Mouse (Mus musculus): ENCODE measurements at regions not wholly inside any gene's neighbourhood (a gene's known extent, or its start where the extent isn't known, plus 50 kb on each side); places are given as distances from the start of the nearest gene placed in this dataset.

DNA sequence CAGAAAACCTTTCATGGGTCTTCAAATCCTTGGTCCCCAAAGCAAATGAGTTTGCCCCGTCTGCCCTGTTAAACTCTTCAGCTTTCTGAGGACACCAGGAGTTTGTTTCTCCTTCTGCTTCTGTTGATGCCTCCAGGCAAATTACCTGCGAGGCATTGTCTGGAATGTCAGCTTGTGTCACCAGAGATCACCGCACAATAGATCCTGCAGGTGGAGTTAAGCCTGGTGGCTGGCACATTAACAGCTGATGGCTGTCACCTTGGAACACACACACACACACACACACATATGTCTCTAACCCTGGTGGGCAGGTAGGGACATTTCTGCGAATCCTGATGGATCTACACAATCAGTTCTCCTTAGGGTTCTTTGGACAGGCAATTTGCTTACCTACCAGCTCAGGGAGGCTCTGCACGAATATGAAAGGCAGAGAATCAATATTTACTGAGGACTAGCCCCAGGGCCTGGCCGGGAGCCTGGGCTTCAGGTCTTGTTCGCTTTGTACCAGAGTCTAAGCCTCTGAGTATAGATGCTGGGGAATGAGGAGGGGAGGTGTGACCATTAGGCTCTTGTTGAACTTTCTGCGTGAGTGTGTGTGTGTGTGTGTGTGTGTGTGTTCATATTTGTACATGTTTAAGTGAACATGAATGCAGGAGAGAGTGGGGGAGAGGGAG lies 143.4 kb downstream of the Inhbb start:
- Histone ChIP-seq H3K4me3 (ENCODE audit: low read length) (no peak overlapping the region), H3K27me3 (replicated peaks; ENCODE audit: control insufficient read depth, insufficient read depth, low read length) (no peaks in the 10 kb centered on the region), H3K27ac (ENCODE audit: low read depth, low read length) (no peak overlapping the region), H3K4me1 (ENCODE audit: control insufficient read depth, insufficient read depth, low read depth, low read length) (no peaks in the 10 kb centered on the region), H3K4me2 (ENCODE audit: low read length) (no peak overlapping the region), H3K9ac (ENCODE audit: low read depth, low read length) (no peak overlapping the region), H3K36me3 (ENCODE audit: control insufficient read depth, insufficient read depth, low read length) (no peaks in the 10 kb centered on the region), H3K9me3 (ENCODE audit: control insufficient read depth, low read length) (no peaks in the 10 kb centered on the region)
- 87% methylated on average over 8 of the region's 8 CpGs for WGBS
- ATAC-seq = no peak

DNA sequence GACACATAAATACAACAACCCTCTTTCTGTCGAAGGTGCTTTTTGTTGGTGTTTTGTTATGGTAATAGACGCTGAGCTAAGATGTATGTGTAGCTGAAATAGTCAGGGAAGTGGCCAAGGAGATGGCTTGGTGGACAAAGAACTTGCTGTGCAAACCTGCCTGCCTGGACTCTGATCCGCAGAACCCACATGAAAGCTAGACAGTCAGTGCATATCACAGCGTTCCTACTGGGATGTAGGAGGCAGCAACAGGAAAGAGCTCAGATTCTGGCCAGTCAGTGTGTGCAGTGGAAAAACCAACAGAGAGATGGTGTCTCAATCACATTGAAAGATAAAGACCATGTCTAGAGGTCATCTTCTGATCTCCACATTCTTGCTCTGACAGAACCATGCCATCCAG lies 144.1 kb downstream of the Inhbb start:
- no peak overlapping the region for H3K9ac ChIP-seq (ENCODE audit: low read depth, low read length)
- no peaks in the 10 kb centered on the region for H3K36me3 ChIP-seq (ENCODE audit: control insufficient read depth, insufficient read depth, low read length)
- H3K4me1 ChIP-seq (ENCODE audit: control insufficient read depth, insufficient read depth, low read depth, low read length) = no peaks in the 10 kb centered on the region
- no peak overlapping the region for H3K4me3 ChIP-seq (ENCODE audit: low read length)
- no peak overlapping the region for H3K27ac ChIP-seq (ENCODE audit: low read depth, low read length)
- WGBS = 68% methylated on average over 4 of the region's 4 CpGs
- no peak for ATAC-seq
- no peaks in the 10 kb centered on the region for H3K9me3 ChIP-seq (ENCODE audit: control insufficient read depth, low read length)
- no peak overlapping the region for H3K4me2 ChIP-seq (ENCODE audit: low read length)
- no peaks in the 10 kb centered on the region for H3K27me3 ChIP-seq (replicated peaks; ENCODE audit: control insufficient read depth, insufficient read depth, low read length)

DNA sequence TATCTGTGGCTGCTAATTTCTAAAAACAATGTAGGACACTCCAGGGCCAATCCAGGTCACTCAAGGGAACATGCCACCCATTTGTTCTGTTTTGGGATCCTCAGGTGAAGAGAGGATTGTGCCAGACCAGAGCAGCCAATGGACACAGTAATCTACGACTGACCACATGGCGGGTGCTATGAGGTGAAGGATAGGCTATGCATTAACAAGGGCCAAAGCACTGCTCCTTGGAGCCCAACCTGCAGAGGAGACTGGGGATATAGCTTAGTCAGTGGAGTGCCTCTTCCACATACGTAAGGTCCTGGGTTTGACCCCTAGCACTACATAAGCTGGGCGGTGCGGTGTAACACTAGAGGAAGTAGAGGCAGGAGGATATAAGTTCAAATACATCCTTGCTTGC lies 156.0 kb downstream of the Inhbb start:
- Histone ChIP-seq H3K4me1 (ENCODE audit: control insufficient read depth, insufficient read depth, low read depth, low read length) (no peaks in the 10 kb centered on the region; the same call in 1 of the 2 replicates), H3K36me3 (ENCODE audit: control insufficient read depth, insufficient read depth, low read length) (no peaks in the 10 kb centered on the region), H3K27ac (ENCODE audit: low read depth, low read length) (no peak overlapping the region), H3K4me3 (ENCODE audit: low read length) (no peak overlapping the region), H3K9me3 (ENCODE audit: control insufficient read depth, low read length) (no peaks in the 10 kb centered on the region; the same call in 1 of the 2 replicates), H3K9ac (ENCODE audit: low read depth, low read length) (no peak overlapping the region), H3K27me3 (replicated peaks; ENCODE audit: control insufficient read depth, insufficient read depth, low read length) (no peaks in the 10 kb centered on the region), H3K4me2 (ENCODE audit: low read length) (no peak overlapping the region)
- 86% methylated on average over 5 of the region's 5 CpGs for WGBS
- ATAC-seq = no peak

DNA sequence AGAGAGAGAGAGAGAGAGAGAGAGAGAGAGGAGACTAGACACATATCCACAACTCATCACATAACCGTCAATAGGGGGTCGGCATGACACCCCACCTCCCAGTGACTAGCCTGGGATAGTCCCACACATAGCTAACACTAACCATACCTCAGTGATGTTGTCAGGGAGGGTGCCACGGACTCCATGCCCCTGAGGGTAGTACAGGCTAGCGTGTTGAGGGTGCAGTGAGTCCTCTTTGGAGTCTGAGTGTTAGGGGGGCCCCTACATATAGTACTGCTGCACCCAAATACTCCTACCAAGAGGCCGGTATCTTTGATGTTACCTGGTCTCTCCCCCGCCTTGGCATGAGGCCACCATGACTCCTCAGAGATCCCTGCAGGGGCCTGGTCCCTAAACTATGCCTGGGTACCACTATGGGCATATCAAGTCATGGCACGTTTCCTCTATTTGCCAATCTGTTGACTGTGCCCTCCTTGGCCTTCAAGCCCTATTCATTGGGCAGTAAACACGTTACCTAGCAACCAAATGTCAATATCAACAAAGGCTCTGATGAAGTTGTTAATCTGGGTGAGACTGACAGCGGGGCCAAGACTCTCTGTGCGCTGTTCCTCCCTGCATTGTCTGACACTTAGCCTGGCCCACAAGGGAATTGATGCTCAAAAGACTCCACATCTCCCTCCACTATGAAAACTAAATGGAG lies 156.7 kb downstream of the Inhbb start:
- ATAC-seq = peak; percentile 63

DNA sequence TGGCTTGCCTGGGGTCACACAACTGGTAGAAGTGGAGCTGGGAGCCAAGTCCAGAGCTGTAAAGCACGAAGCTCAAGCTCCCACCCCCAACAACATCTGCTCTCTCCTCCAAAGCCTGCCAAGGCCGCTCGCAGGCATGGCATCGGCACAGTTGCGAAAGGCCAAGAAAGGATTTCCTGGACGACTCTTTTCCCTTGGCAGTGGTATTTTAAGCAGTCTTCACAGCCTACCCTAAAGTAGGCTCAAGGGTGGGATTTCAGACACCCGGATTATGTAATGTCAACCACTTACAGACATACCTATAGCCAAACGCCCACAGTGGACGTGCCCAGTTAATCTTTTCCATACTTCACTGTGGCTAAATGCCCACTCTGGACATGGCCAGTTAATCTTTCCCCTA lies 162.6 kb downstream of the Inhbb start:
- 0 out of 2 replicates have a peak, but pooled peaks have one; percentile 25 for ATAC-seq
- H3K27me3 ChIP-seq (replicated peaks; ENCODE audit: control insufficient read depth, insufficient read depth, low read length) = no peaks in the 10 kb centered on the region
- no peak overlapping the region for H3K27ac ChIP-seq (ENCODE audit: low read depth, low read length)
- H3K36me3 ChIP-seq (ENCODE audit: control insufficient read depth, insufficient read depth, low read length) = no peaks in the 10 kb centered on the region
- no peak overlapping the region for H3K4me2 ChIP-seq (ENCODE audit: low read length)
- no peak overlapping the region for H3K9ac ChIP-seq (ENCODE audit: low read depth, low read length)
- no peak overlapping the region for H3K4me3 ChIP-seq (ENCODE audit: low read length)
- WGBS = 79% methylated on average over 9 of the region's 9 CpGs
- peaks cover 5% of the 10 kb centered on the region; the same call in 1 of the 2 replicates for H3K4me1 ChIP-seq (ENCODE audit: control insufficient read depth, insufficient read depth, low read depth, low read length)
- no peaks in the 10 kb centered on the region; the same call in 1 of the 2 replicates for H3K9me3 ChIP-seq (ENCODE audit: control insufficient read depth, low read length)

More for the DNA sequence above, 156.7 kb downstream of the Inhbb start:
- Histone ChIP-seq H3K4me1 (ENCODE audit: control insufficient read depth, insufficient read depth, low read depth, low read length) (no peaks in the 10 kb centered on the region; the same call in 1 of the 2 replicates), H3K27me3 (replicated peaks; ENCODE audit: control insufficient read depth, insufficient read depth, low read length) (no peaks in the 10 kb centered on the region), H3K4me2 (ENCODE audit: low read length) (no peak overlapping the region), H3K4me3 (ENCODE audit: low read length) (no peak overlapping the region), H3K27ac (ENCODE audit: low read depth, low read length) (no peak overlapping the region), H3K36me3 (ENCODE audit: control insufficient read depth, insufficient read depth, low read length) (no peaks in the 10 kb centered on the region), H3K9me3 (ENCODE audit: control insufficient read depth, low read length) (no peaks in the 10 kb centered on the region; the same call in 1 of the 2 replicates), H3K9ac (ENCODE audit: low read depth, low read length) (no peak overlapping the region)
- WGBS = 49% methylated on average over 10 of the region's 10 CpGs

DNA sequence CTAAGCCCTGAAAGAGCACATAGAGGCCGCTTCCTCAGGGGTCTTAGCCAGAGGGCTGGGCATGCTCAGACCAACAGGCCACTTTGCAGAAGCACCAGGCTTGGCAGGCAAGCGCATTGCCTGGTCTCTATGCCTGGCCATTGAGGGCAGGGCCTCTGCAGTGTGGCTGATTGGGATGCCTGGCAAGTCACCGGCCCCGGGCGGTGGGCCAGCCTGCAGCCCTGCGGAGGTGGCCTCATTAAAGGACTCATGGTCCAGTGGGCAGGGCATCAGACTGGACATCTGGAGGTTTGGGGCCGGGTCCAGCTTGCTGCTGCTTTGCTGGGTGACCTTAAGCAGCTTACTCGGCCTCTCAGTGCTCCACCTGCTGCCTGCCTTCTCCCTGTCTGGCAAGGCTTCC lies 165.3 kb downstream of the Inhbb start:
- Histone ChIP-seq H3K9ac (ENCODE audit: low read depth, low read length) (no peak overlapping the region), H3K4me1 (ENCODE audit: control insufficient read depth, insufficient read depth, low read depth, low read length) (peaks cover 5% of the 10 kb centered on the region; the same call in 1 of the 2 replicates), H3K4me2 (ENCODE audit: low read length) (no peak overlapping the region), H3K36me3 (ENCODE audit: control insufficient read depth, insufficient read depth, low read length) (no peaks in the 10 kb centered on the region), H3K27ac (ENCODE audit: low read depth, low read length) (peak overlapping the region; percentile 65), H3K4me3 (ENCODE audit: low read length) (no peak overlapping the region), H3K9me3 (ENCODE audit: control insufficient read depth, low read length) (no peaks in the 10 kb centered on the region; the same call in 1 of the 2 replicates), H3K27me3 (replicated peaks; ENCODE audit: control insufficient read depth, insufficient read depth, low read length) (no peaks in the 10 kb centered on the region)
- peak; percentile 92 for ATAC-seq
- 64% methylated on average over 8 of the region's 8 CpGs for WGBS

DNA sequence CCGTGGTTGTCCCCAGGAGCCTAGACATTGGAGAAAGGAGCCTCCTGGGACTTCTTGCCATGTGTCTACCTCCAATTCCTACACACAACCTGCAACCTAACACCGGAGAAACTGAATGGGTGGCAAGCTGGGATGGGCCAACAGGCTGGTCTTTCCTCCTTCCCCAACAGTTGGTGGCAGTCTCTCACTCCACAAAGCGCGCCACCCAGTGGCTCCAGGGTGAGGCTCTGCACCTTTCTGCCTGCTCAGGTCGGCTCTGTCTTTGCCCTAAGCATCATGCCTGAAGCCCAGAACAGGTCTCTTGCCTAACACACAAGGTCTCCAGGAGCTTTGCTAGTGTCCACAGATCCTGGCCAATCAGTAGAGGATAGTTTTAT lies 166.0 kb downstream of the Inhbb start:
- Histone ChIP-seq H3K4me3 (ENCODE audit: low read length) (no peak overlapping the region), H3K9ac (ENCODE audit: low read depth, low read length) (no peak overlapping the region), H3K27me3 (replicated peaks; ENCODE audit: control insufficient read depth, insufficient read depth, low read length) (no peaks in the 10 kb centered on the region), H3K4me2 (ENCODE audit: low read length) (no peak overlapping the region; the same call in 1 of the 2 replicates), H3K9me3 (ENCODE audit: control insufficient read depth, low read length) (no peaks in the 10 kb centered on the region; the same call in 1 of the 2 replicates), H3K4me1 (ENCODE audit: control insufficient read depth, insufficient read depth, low read depth, low read length) (peaks cover 5% of the 10 kb centered on the region; the same call in 1 of the 2 replicates), H3K27ac (ENCODE audit: low read depth, low read length) (peak overlapping the region; percentile 65), H3K36me3 (ENCODE audit: control insufficient read depth, insufficient read depth, low read length) (no peaks in the 10 kb centered on the region)
- WGBS = 43% methylated on average over 5 of the region's 5 CpGs
- ATAC-seq = no peak

DNA sequence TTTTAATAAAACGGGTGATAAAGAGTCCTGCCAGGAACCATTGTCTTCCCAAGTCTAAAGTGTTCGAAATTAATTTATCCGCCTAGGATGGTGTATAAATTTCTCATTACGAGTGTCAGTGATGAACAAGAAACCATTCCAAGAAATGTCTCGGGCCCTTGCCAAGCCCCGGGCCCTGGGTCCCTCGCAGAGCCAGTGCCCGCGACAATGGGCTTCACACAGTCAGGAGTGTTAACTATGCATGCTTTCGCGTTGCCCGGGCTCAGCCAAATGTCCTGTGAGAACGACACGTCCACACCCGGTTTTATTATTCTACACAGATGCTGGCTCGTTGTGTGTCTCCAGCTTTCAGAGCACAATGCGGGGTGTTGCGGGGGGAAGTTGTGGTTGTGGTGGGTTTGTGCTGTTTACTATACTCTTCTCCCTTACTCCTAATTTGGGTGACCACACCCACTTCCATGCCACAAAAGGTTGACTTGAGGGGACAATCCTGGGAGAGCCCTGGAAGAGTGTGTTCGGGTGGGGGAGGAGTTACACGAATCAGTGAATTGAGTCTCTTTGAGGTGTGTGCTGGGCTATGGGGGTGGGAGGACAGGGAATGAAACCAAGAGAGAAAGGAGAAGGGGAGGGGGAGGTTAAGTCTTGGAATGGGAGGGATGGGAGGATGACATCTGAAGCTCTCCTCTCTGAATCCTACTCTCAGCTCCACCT lies 166.5 kb downstream of the Inhbb start:
- Histone ChIP-seq H3K36me3 (ENCODE audit: control insufficient read depth, insufficient read depth, low read length) (no peaks in the 10 kb centered on the region), H3K27me3 (replicated peaks; ENCODE audit: control insufficient read depth, insufficient read depth, low read length) (no peaks in the 10 kb centered on the region), H3K27ac (ENCODE audit: low read depth, low read length) (peak overlapping the region; percentile 65), H3K9ac (ENCODE audit: low read depth, low read length) (no peak overlapping the region), H3K4me3 (ENCODE audit: low read length) (no peak overlapping the region), H3K4me1 (ENCODE audit: control insufficient read depth, insufficient read depth, low read depth, low read length) (peaks cover 5% of the 10 kb centered on the region; the same call in 1 of the 2 replicates), H3K4me2 (ENCODE audit: low read length) (peak overlapping the region; percentile 16), H3K9me3 (ENCODE audit: control insufficient read depth, low read length) (no peaks in the 10 kb centered on the region; the same call in 1 of the 2 replicates)
- WGBS = 19% methylated on average over 20 of the region's 20 CpGs
- peak; percentile 83 for ATAC-seq

DNA sequence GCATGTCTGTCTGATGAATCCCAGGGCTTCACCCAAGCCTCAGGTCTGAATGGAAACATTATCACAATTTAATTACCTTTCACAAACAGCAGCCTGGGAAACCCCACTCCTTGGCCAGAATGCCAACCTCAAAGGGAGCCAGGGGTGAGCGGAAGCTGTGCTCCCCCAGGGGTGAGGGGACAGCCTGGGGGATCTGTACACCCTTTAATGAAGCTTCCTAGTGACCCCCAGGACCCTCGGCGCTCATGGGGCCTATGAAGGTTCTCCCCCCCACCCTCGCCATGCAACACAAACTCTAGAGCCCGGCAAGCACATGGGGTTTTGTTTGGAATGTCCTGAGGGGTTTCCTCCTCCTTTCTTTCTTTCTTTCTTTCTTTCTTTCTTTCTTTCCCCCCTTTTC lies 167.1 kb downstream of the Inhbb start:
- no peaks in the 10 kb centered on the region for H3K27me3 ChIP-seq (replicated peaks; ENCODE audit: control insufficient read depth, insufficient read depth, low read length)
- peak overlapping the region; percentile 71 for H3K27ac ChIP-seq (ENCODE audit: low read depth, low read length)
- no peak overlapping the region for H3K4me2 ChIP-seq (ENCODE audit: low read length)
- no peaks in the 10 kb centered on the region; the same call in 1 of the 2 replicates for H3K9me3 ChIP-seq (ENCODE audit: control insufficient read depth, low read length)
- no peak overlapping the region for H3K9ac ChIP-seq (ENCODE audit: low read depth, low read length)
- H3K4me3 ChIP-seq (ENCODE audit: low read length) = no peak overlapping the region
- H3K36me3 ChIP-seq (ENCODE audit: control insufficient read depth, insufficient read depth, low read length) = no peaks in the 10 kb centered on the region
- 25% methylated on average over 5 of the region's 5 CpGs for WGBS
- ATAC-seq = no peak
- peaks cover 5% of the 10 kb centered on the region; the same call in 1 of the 2 replicates for H3K4me1 ChIP-seq (ENCODE audit: control insufficient read depth, insufficient read depth, low read depth, low read length)

Measured in hindbrain, embryonic 16.5 days (tissue).